Mouse (Mus musculus): ENCODE data around the gene Olfr1204. TPM values are rescaled to one million over a fixed set of nuclear protein-coding genes. Genes with fewer than 3 reads are reported as not detected.

Olfr1204 gene
- not detected in 2 replicates for polyA plus RNA-seq (2015; fragmentation: Nextera tagmentation; extraction: Ambion mirVana)

GRCm38 (mm10) chr2:88848992-88849391 lies at the start of gene Olfr1204:
Gene Olfr1204, plus strand, starts transcription at chr2:88849292.
- Histone ChIP-seq H3K27me3 (no peaks in the 10 kb centered on the region), H3K4me1 (no peaks in the 10 kb centered on the region), H3K4me2 (no peak within 1 kb of the TSS), H3K36me3 (no peaks in the 10 kb centered on the region), H3K9ac (no peak within 1 kb of the TSS), H3K9me3 (no peaks in the 10 kb centered on the region), H3K27ac (no peak within 1 kb of the TSS), H3K4me3 (no peak within 1 kb of the TSS)
- no peak for ATAC-seq (ENCODE audit: insufficient number of reproducible peaks, low FRiP score, low TSS enrichment, low read depth)
- WGBS: 81% methylated on average over 1 of the region's 1 CpGs

DNA sequence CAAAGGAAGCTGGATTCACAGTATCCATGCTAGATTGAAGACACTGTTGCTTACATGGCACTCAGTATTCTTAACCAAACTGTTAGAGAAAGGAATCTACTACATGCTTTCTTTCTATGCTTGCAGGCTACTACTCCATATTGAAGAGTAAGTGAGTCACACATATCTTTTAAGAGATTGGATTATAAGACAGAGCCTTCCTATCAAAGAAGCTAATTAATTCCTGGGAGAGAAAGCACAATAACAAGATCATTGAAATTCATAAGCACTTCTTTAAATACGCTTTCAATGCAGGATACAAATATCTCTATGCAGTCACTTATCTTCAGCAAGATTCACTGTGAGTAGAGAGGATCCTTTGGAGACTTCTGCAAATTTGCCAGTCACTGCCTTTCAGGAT lies 34.9 kb upstream of the Olfr1204 start, which contains the start of gene Olfr1202:
Olfr1202 (plus strand) TSS at position 301 of the 400 bp plus-strand sequence.
- Histone ChIP-seq H3K36me3 (no peaks in the 10 kb centered on the region), H3K27ac (no peak within 1 kb of the TSS), H3K9ac (no peak within 1 kb of the TSS), H3K4me3 (no peak within 1 kb of the TSS), H3K4me1 (no peaks in the 10 kb centered on the region), H3K4me2 (no peak within 1 kb of the TSS), H3K9me3 (no peaks in the 10 kb centered on the region), H3K27me3 (no peaks in the 10 kb centered on the region)
- WGBS: 83% methylated on average over 1 of the region's 1 CpGs
- no peak for ATAC-seq (ENCODE audit: insufficient number of reproducible peaks, low FRiP score, low TSS enrichment, low read depth)

DNA sequence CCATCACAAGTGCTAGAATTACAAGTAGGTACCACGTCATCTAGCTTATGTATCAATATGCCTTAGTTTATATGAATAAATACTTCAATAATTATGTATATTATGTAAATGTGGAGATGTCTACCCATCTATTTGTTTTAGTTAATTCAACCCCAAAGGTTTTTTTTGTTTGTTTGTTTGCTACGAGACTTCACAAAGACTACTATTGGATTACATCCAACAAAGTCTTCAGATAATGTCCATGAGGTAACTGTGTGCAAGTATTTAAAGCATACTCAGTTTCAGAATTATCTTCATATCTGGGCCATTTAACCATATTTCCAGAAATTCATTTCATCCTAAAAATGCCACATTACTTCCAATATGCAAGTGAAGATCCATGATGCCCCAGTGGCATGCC lies 19.7 kb upstream of the Olfr1204 start, which contains the start of gene Olfr1205:
Olfr1205 (plus strand) TSS at position 301 of the 400 bp plus-strand sequence.
- Histone ChIP-seq H3K4me2 (no peak within 1 kb of the TSS), H3K9ac (no peak within 1 kb of the TSS), H3K36me3 (no peaks in the 10 kb centered on the region), H3K9me3 (no peaks in the 10 kb centered on the region), H3K4me1 (no peaks in the 10 kb centered on the region), H3K4me3 (no peak within 1 kb of the TSS), H3K27ac (no peak within 1 kb of the TSS), H3K27me3 (no peaks in the 10 kb centered on the region)
- 93% methylated on average over 2 of the region's 2 CpGs for WGBS
- no peak for ATAC-seq (ENCODE audit: insufficient number of reproducible peaks, low FRiP score, low TSS enrichment, low read depth)

- H3K4me2 ChIP-seq: no peak overlapping the region
- 83% methylated on average over 2 of the region's 2 CpGs for WGBS
- no peaks in the 10 kb centered on the region for H3K36me3 ChIP-seq
These were observed 10.6 kb upstream of the Olfr1204 start for GRCm38 (mm10) chr2:88838477-88838876.

DNA sequence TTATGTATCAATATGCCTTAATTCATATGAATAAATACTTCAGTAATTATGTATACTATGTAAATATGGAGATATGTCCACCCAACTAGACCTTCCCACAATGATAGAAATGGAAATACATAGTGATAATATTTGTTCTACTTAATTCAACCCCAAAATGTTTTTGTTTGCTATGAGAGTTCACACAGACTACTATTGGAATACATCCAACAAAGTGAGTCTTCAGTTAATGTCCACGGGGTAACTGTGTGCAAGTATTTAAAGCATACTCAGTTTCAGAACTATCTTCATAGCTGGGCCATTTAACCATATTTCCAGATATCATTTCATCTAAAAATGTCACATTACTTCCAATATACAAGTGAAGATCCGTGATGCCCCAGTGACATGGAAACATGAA lies 13.8 kb downstream of the Olfr1204 start, which contains the start of gene Olfr1206:
Olfr1206 (plus strand) TSS at position 301 of the 400 bp plus-strand sequence.
- Histone ChIP-seq H3K27me3 (no peaks in the 10 kb centered on the region), H3K36me3 (no peaks in the 10 kb centered on the region), H3K4me2 (no peak within 1 kb of the TSS), H3K4me1 (no peaks in the 10 kb centered on the region), H3K9ac (no peak within 1 kb of the TSS), H3K27ac (no peak within 1 kb of the TSS), H3K9me3 (no peaks in the 10 kb centered on the region), H3K4me3 (no peak within 1 kb of the TSS)
- ATAC-seq (ENCODE audit: insufficient number of reproducible peaks, low FRiP score, low TSS enrichment, low read depth): no peak
- 84% methylated on average over 2 of the region's 2 CpGs for WGBS

More at GRCm38 (mm10) chr2:88838477-88838876, 10.6 kb upstream of the Olfr1204 start:
- Histone ChIP-seq H3K9me3 (no peaks in the 10 kb centered on the region), H3K9ac (no peak overlapping the region), H3K27ac (no peak overlapping the region), H3K27me3 (no peaks in the 10 kb centered on the region), H3K4me3 (no peak overlapping the region), H3K4me1 (no peaks in the 10 kb centered on the region)
- no peak for ATAC-seq (ENCODE audit: insufficient number of reproducible peaks, low FRiP score, low TSS enrichment, low read depth)

- no peak for ATAC-seq (ENCODE audit: insufficient number of reproducible peaks, low FRiP score, low TSS enrichment, low read depth)
- H3K27me3 ChIP-seq: no peaks in the 10 kb centered on the region
- H3K4me2 ChIP-seq: no peak within 1 kb of the TSS
- no peaks in the 10 kb centered on the region for H3K4me1 ChIP-seq
- H3K9ac ChIP-seq: no peak within 1 kb of the TSS
- no peaks in the 10 kb centered on the region for H3K36me3 ChIP-seq
- H3K9me3 ChIP-seq: no peaks in the 10 kb centered on the region
- H3K27ac ChIP-seq: no peak within 1 kb of the TSS
- no peak within 1 kb of the TSS for H3K4me3 ChIP-seq
These were observed 53.1 kb downstream of the Olfr1204 start, which contains the start of gene Olfr1208 for GRCm38 (mm10) chr2:88902211-88902610. Gene Olfr1208, minus strand, starts transcription at chr2:88902311.

Other genes with a start within 250 kb of the Olfr1204 start
- not detected in 2 replicates for gene Olfr1191-ps1, start 208.8 kb upstream of the Olfr1204 start, polyA plus RNA-seq (2015; fragmentation: Nextera tagmentation; extraction: Ambion mirVana)
- gene Olfr1192-ps1, start 200.8 kb upstream of the Olfr1204 start, polyA plus RNA-seq (2015; fragmentation: Nextera tagmentation; extraction: Ambion mirVana): not detected in 2 replicates
- gene Olfr1193, start 173.7 kb upstream of the Olfr1204 start, polyA plus RNA-seq (2015; fragmentation: Nextera tagmentation; extraction: Ambion mirVana): not detected in 2 replicates
- gene Olfr1195, start 160.1 kb upstream of the Olfr1204 start, polyA plus RNA-seq (2015; fragmentation: Nextera tagmentation; extraction: Ambion mirVana): not detected in 2 replicates
- gene Olfr1196, start 144.7 kb upstream of the Olfr1204 start, polyA plus RNA-seq (2015; fragmentation: Nextera tagmentation; extraction: Ambion mirVana): not detected in 2 replicates
- gene Olfr1197, start 116.9 kb upstream of the Olfr1204 start, polyA plus RNA-seq (2015; fragmentation: Nextera tagmentation; extraction: Ambion mirVana): not detected in 2 replicates
- not detected in 2 replicates for gene Olfr1198, start 97.9 kb upstream of the Olfr1204 start, polyA plus RNA-seq (2015; fragmentation: Nextera tagmentation; extraction: Ambion mirVana)
- not detected in 2 replicates for gene Olfr1199, start 88.8 kb upstream of the Olfr1204 start, polyA plus RNA-seq (2015; fragmentation: Nextera tagmentation; extraction: Ambion mirVana)
- gene Olfr1200, start 78.8 kb upstream of the Olfr1204 start, polyA plus RNA-seq (2015; fragmentation: Nextera tagmentation; extraction: Ambion mirVana): not detected in 2 replicates
- gene Olfr1201, start 56.3 kb upstream of the Olfr1204 start, polyA plus RNA-seq (2015; fragmentation: Nextera tagmentation; extraction: Ambion mirVana): not detected in 2 replicates
- gene Olfr1202, start 34.8 kb upstream of the Olfr1204 start, polyA plus RNA-seq (2015; fragmentation: Nextera tagmentation; extraction: Ambion mirVana): not detected in 2 replicates
- not detected in 2 replicates for gene Olfr1205, start 19.6 kb upstream of the Olfr1204 start, polyA plus RNA-seq (2015; fragmentation: Nextera tagmentation; extraction: Ambion mirVana)
- gene Olfr1206, start 13.9 kb downstream of the Olfr1204 start, polyA plus RNA-seq (2015; fragmentation: Nextera tagmentation; extraction: Ambion mirVana): not detected in 2 replicates
- gene Olfr1208, start 53.0 kb downstream of the Olfr1204 start, polyA plus RNA-seq (2015; fragmentation: Nextera tagmentation; extraction: Ambion mirVana): not detected in 2 replicates
- gene Olfr1209, start 65.9 kb downstream of the Olfr1204 start, polyA plus RNA-seq (2015; fragmentation: Nextera tagmentation; extraction: Ambion mirVana): not detected in 2 replicates
- gene Olfr1211, start 88.8 kb downstream of the Olfr1204 start, polyA plus RNA-seq (2015; fragmentation: Nextera tagmentation; extraction: Ambion mirVana): not detected in 2 replicates
- gene Olfr1212, start 104.7 kb downstream of the Olfr1204 start, polyA plus RNA-seq (2015; fragmentation: Nextera tagmentation; extraction: Ambion mirVana): not detected in 2 replicates
- not detected in 2 replicates for gene Gm13762, start 131.0 kb downstream of the Olfr1204 start, polyA plus RNA-seq (2015; fragmentation: Nextera tagmentation; extraction: Ambion mirVana)
- gene Olfr1214, start 143.4 kb downstream of the Olfr1204 start, polyA plus RNA-seq (2015; fragmentation: Nextera tagmentation; extraction: Ambion mirVana): not detected in 2 replicates
- not detected in 2 replicates for gene Olfr1215, start 157.7 kb downstream of the Olfr1204 start, polyA plus RNA-seq (2015; fragmentation: Nextera tagmentation; extraction: Ambion mirVana)
- not detected in 2 replicates for gene Olfr1216, start 169.0 kb downstream of the Olfr1204 start, polyA plus RNA-seq (2015; fragmentation: Nextera tagmentation; extraction: Ambion mirVana)
- gene Olfr1217, start 182.8 kb downstream of the Olfr1204 start, polyA plus RNA-seq (2015; fragmentation: Nextera tagmentation; extraction: Ambion mirVana): not detected in 2 replicates
- gene Olfr1218, start 211.9 kb downstream of the Olfr1204 start, polyA plus RNA-seq (2015; fragmentation: Nextera tagmentation; extraction: Ambion mirVana): not detected in 2 replicates
- gene Olfr1219, start 234.2 kb downstream of the Olfr1204 start, polyA plus RNA-seq (2015; fragmentation: Nextera tagmentation; extraction: Ambion mirVana): not detected in 2 replicates